ENCODE assay signal across 8 mouse cellular contexts in the genomic region with DNA sequence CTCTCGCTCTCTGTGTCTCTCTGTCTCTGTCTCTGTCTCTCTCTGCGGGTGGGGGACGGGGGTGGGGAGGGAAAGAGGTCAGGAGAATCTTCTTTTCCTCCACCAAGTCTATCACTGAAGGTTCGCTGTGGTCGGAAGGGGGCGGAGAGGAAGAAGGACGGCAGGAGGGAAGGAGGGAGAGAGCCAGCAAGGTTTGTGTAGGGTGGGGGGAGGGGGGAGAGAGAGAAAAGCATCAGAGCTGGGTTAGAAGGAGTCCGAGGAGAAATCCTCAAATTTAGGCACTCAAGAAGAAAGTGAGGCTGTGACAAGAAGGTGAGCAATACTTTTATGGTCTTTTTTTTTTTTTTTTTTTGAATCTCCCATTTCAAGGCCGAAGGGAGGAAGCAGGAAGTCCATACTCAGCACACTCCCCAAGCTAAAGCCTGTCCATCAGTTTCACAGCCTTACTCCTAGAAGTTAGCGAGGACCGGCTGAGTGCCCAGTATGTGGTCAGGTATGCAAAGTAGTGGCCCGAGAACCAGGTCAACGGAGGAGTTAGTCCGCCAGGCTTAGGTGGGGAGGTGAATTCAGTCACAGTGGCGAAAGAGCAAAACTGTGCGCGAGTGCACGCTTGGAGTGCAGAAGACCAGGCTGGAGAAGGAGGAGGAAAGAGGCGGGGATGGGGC. TPM values are rescaled to one million over a fixed set of nuclear protein-coding genes. Genes with fewer than 3 reads are reported as not detected.
A peak's percentile ranks its signal among the peaks of the same experiment; 100 is the strongest.
DNase-seq lines count a peak whose midpoint lies in the region; ATAC-seq and TF ChIP-seq lines count a peak whose summit lies in the region.

No protein-coding gene starts in this region.

- peak overlapping the region; percentile 58 for H3K27ac ChIP-seq in bone marrow, adult 2 months (ENCODE audit: control insufficient read depth, insufficient read depth, low read depth, low read length, poor library complexity)
- H3K27ac ChIP-seq in embryonic fibroblast, embryonic 13.5 days (ENCODE audit: insufficient read depth, low read length), result peak overlapping the region; percentile 91
- peak overlapping the region; percentile 86 for H3K27ac ChIP-seq in hindbrain, embryonic 15.5 days (replicated peaks)
- peak overlapping the region; percentile 89 for H3K27ac ChIP-seq in liver, embryonic 12.5 days
- H3K27ac ChIP-seq in neural tube, embryonic 14.5 days (ENCODE audit: low read depth, low read length), result peak overlapping the region; percentile 28; the same call in 1 of the 2 replicates

- peak overlapping the region; percentile 68 for H3K4me2 ChIP-seq in hindbrain, embryonic 15.5 days
- H3K4me2 ChIP-seq in liver, embryonic 12.5 days, result peak overlapping the region; percentile 90
- H3K4me2 ChIP-seq in neural tube, embryonic 14.5 days (ENCODE audit: low read depth, low read length), result peak overlapping the region; percentile 54

- H3K27me3 ChIP-seq in hindbrain, embryonic 15.5 days, result 0 out of 2 replicates have a peak, but pooled peaks cover 2% of the 10 kb centered on the region
- H3K27me3 ChIP-seq in liver, embryonic 12.5 days (replicated peaks), result peaks cover 15% of the 10 kb centered on the region
- no peaks in the 10 kb centered on the region for H3K27me3 ChIP-seq in neural tube, embryonic 14.5 days (ENCODE audit: control insufficient read depth, insufficient read depth, low read length)

- H3K4me1 ChIP-seq in bone marrow, adult 2 months (ENCODE audit: control insufficient read depth, insufficient read depth, low read length), result no peaks in the 10 kb centered on the region; the same call in 1 of the 2 replicates
- no peaks in the 10 kb centered on the region; the same call in 1 of the 2 replicates for H3K4me1 ChIP-seq in embryonic fibroblast, embryonic 13.5 days (ENCODE audit: control insufficient read depth, insufficient read depth, low read length)
- H3K4me1 ChIP-seq in hindbrain, embryonic 15.5 days (replicated peaks), result peaks cover 12% of the 10 kb centered on the region
- H3K4me1 ChIP-seq in liver, embryonic 12.5 days, result peaks cover 66% of the 10 kb centered on the region
- 0 out of 2 replicates have a peak, but pooled peaks cover 2% of the 10 kb centered on the region for H3K4me1 ChIP-seq in neural tube, embryonic 14.5 days (ENCODE audit: control insufficient read depth, insufficient read depth, low read length)

- TF ChIP-seq POLR2A in bone marrow, adult 2 months (IDR thresholded peaks at IDR 0.05; ENCODE audit: borderline replicate concordance, control insufficient read depth, low read depth, low read length), result no peak
- peak; percentile 84 for TF ChIP-seq POLR2A in embryonic fibroblast, embryonic 13.5 days (IDR thresholded peaks at IDR 0.05; ENCODE audit: low read depth, low read length)

- no peak for TF ChIP-seq CTCF in bone marrow, adult 2 months (IDR thresholded peaks at IDR 0.05; ENCODE audit: control insufficient read depth, insufficient read depth, low read length)
- TF ChIP-seq CTCF in embryonic fibroblast, embryonic 13.5 days (IDR thresholded peaks at IDR 0.05; ENCODE audit: borderline replicate concordance, insufficient read depth, low read length), result no peak

- no peaks in the 10 kb centered on the region for H3K36me3 ChIP-seq in hindbrain, embryonic 15.5 days
- peaks cover 13% of the 10 kb centered on the region for H3K36me3 ChIP-seq in liver, embryonic 12.5 days
- no peaks in the 10 kb centered on the region for H3K36me3 ChIP-seq in neural tube, embryonic 14.5 days (ENCODE audit: control insufficient read depth, insufficient read depth, low read length)

- 15% methylated on average over 18 of the region's 19 CpGs for WGBS in bone marrow, adult 2 months
- WGBS in hindbrain, embryonic 15.5 days, result 16% methylated on average over 19 of the region's 19 CpGs
- 7% methylated on average over 19 of the region's 19 CpGs for WGBS in liver, embryonic 12.5 days (ENCODE audit: insufficient replicate concordance)
- 11% methylated on average over 16 of the region's 19 CpGs for WGBS in neural tube, embryonic 14.5 days

- peak; percentile 31 to 35 for DNase-seq in right cerebral cortex, postnatal 10 days (ENCODE audit: low spot score in 2 of 2)
- no peak for DNase-seq in right cerebral cortex, adult 18-20 months
- DNase-seq in gastrocnemius, postnatal 25 days, result no peak

- no peak; the same call in 1 of the 2 replicates for ATAC-seq in hindbrain, embryonic 15.5 days (ENCODE audit: low FRiP score, low read depth)
- 0 out of 2 replicates have a peak, but pooled peaks have one; percentile 3 for ATAC-seq in liver, embryonic 12.5 days
- ATAC-seq in neural tube, embryonic 14.5 days (ENCODE audit: low read depth), result peak; percentile 50

- H3K9me3 ChIP-seq in hindbrain, embryonic 15.5 days, result no peaks in the 10 kb centered on the region
- H3K9me3 ChIP-seq in liver, embryonic 12.5 days (replicated peaks), result no peaks in the 10 kb centered on the region
- no peaks in the 10 kb centered on the region for H3K9me3 ChIP-seq in neural tube, embryonic 14.5 days (ENCODE audit: control insufficient read depth, low read length)

- H3K9ac ChIP-seq in hindbrain, embryonic 15.5 days, result 0 out of 2 replicates have a peak overlapping the region, but pooled peaks have one; percentile 16
- peak overlapping the region; percentile 79 for H3K9ac ChIP-seq in liver, embryonic 12.5 days
- 0 out of 2 replicates have a peak overlapping the region, but pooled peaks have one; percentile 11 for H3K9ac ChIP-seq in neural tube, embryonic 14.5 days (replicated peaks; ENCODE audit: low read depth, low read length)

- peak overlapping the region; percentile 96 for H3K4me3 ChIP-seq in bone marrow, adult 2 months (replicated peaks; ENCODE audit: control insufficient read depth, low read depth, low read length)
- peak overlapping the region; percentile 47 for H3K4me3 ChIP-seq in embryonic fibroblast, embryonic 13.5 days (ENCODE audit: insufficient read depth, low read length)
- peak overlapping the region; percentile 59 for H3K4me3 ChIP-seq in hindbrain, embryonic 15.5 days
- peak overlapping the region; percentile 70 for H3K4me3 ChIP-seq in liver, embryonic 12.5 days
- peak overlapping the region; percentile 52 for H3K4me3 ChIP-seq in neural tube, embryonic 14.5 days (ENCODE audit: low read depth, low read length)

RNA-seq across cellular contexts. Expression of gene Tmem164, which starts 0.7 kb away (rescaled TPM):
- 19.3 and 30.2 TPM in 2 replicates for polyA plus RNA-seq in bone marrow, adult 2 months (2011; ENCODE audit: insufficient read depth, insufficient read length, low replicate concordance, missing spikeins)
- polyA plus RNA-seq in embryonic fibroblast, embryonic 13.5 days (2011; ENCODE audit: insufficient read length, low read depth, missing spikeins), result 47.0 and 68.6 TPM in 2 replicates
- polyA plus RNA-seq in hindbrain, embryonic 15.5 days (2015; fragmentation: Nextera tagmentation; extraction: Ambion mirVana), result 24.9 and 25.1 TPM in 2 replicates
- polyA plus RNA-seq in liver, embryonic 12.5 days (2016; fragmentation: Nextera tagmentation; extraction: Ambion mirVana), result 40.1 and 41.8 TPM in 2 replicates
- polyA plus RNA-seq in neural tube, embryonic 14.5 days (2014; fragmentation: Nextera tagmentation; extraction: Ambion mirVana), result 11.0 and 19.0 TPM in 2 replicates
- total RNA-seq in gastrocnemius, postnatal 25 days (2021), result 1 to 10 TPM; 2.8 to 4.0 TPM

Comparison
In these comparisons a context has a peak if more than half of its experiments do, and no peak if none do; other contexts are left out.
1. DNase-seq: peak in right cerebral cortex, postnatal 10 days (2 of 2); none in right cerebral cortex, adult 18-20 months (single experiment) and gastrocnemius, postnatal 25 days (single experiment).
2. H3K27ac ChIP-seq: peak in every context shown above with its lines; median percentile 91 in embryonic fibroblast, embryonic 13.5 days; 89 in liver, embryonic 12.5 days; 86 in hindbrain, embryonic 15.5 days; 58 in bone marrow, adult 2 months; 28 in neural tube, embryonic 14.5 days.
3. H3K9ac ChIP-seq: peak in every context shown above with its lines; median percentile 79 in liver, embryonic 12.5 days; 16 in hindbrain, embryonic 15.5 days; 11 in neural tube, embryonic 14.5 days.
4. Peak in every context shown above with its lines, with median percentiles within 50 percentile points of each other: H3K4me3 ChIP-seq and H3K4me2 ChIP-seq.